Mouse (Mus musculus) bone marrow, adult 2 months (tissue): ENCODE results near the gene Alox12b.

Source experiments
- CTCF ChIP-seq: fragments of 200-500 bp; IDR thresholded peaks from 2 replicates; pipeline ENCODE4 v1.5.1; 2011; ENCODE audit warnings: low read length, control low read depth; ENCODE audit not compliant: control insufficient read depth, insufficient read depth
- POLR2A ChIP-seq: fragments of 200-500 bp; IDR thresholded peaks from 2 replicates; pipeline ENCODE4 v1.6.1; 2011; ENCODE audit warnings: low read depth, mild to moderate bottlenecking, control low read depth, low read length, borderline replicate concordance; ENCODE audit not compliant: control insufficient read depth

DNA sequence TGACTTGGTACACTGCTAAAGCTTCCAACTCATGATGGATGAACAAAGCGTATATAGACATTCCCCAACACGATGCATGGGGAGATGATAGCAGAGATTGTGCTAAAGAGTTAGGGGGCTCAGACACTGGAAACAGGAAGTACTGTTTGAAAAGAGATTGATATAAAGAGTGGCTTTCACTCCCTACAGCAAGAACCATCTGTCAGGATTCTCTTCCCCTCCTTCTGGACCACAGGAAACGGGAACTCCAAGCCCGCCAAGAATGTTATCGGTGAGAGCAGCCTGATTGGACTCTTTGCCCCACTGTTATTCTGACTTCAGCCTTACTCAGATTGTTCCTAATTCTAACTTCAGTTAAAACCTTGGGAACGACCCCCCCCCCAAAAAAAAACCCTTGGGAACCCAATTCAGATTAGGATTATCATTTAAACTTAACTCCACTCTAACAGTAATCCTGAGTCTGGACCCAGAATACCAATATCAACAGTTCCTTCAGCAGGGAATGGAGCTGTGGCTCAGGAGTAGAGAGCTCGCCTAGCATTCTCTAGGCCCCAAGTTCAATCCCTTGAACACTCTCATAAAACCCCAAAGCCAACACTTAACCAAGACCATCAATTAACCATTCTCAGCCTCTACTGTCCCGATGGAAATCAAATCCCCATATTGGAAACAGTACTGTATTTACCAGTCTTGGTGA is 28.2 kb upstream of the Alox12b start:
- no peak for TF ChIP-seq CTCF
- no peak for TF ChIP-seq POLR2A
